Mouse (Mus musculus): ENCODE data around the gene Elfn1. TPM values are rescaled to one million over a fixed set of nuclear protein-coding genes. Genes with fewer than 3 reads are reported as not detected.

Elfn1 gene
- polyA plus RNA-seq, 1 experiment from 2014 or later = 0.03 TPM

DNA sequence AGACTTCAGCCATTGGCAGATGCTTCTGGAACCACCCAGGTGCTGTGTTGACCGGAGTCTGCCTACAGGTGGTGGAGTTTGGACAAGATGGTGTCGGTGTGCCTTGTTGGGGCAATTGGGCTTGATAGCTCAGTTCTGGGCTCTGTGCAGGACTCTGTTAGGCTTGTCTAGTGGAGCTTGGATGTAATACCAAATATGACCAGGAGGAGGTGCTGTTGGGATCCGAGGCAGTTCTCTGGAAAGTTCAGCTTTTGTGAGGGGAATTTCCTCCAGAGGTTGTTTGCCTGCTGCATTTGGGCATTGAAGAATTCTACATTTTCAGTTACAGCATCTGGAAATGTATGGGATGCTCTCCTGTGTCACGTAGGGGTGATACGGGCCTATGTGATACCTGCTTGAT is 39.7 kb downstream of the Elfn1 start:
- no peaks in the 10 kb centered on the region for H3K36me3 ChIP-seq
- H3K4me1 ChIP-seq (replicated peaks) = no peaks in the 10 kb centered on the region
- no peaks in the 10 kb centered on the region for H3K9me3 ChIP-seq (replicated peaks)
- H3K4me3 ChIP-seq (replicated peaks) = no peak overlapping the region
- no peak overlapping the region for H3K9ac ChIP-seq
- 0 out of 2 replicates have a peak, but pooled peaks cover 2% of the 10 kb centered on the region for H3K27me3 ChIP-seq
- 74% methylated on average over 5 of the region's 5 CpGs for WGBS (ENCODE audit: insufficient replicate concordance)
- H3K4me2 ChIP-seq = no peak overlapping the region
- H3K27ac ChIP-seq = no peak overlapping the region
- DNase-seq (no peak), ATAC-seq (ENCODE audit: low read depth) (no peak)

DNA sequence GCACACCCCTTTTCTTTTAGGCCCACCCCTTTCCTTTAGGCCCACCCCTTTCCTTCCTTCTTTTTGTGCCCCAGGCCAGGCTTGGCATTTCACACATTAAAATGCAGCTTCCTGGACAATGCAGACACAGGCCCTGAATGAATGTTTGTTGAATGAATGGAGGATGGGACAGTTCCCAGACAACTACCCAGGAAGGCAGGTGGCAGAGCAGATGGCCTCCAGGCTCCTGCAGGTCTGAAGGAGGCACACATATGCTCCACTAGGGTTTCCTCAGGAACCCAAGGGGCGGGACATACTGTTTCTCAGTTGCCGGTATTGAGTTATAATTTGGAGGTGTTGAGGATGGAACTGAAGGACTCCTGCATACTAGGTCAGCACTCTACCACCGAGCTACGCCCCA is 40.8 kb downstream of the Elfn1 start:
- H3K27ac ChIP-seq = no peak overlapping the region
- H3K36me3 ChIP-seq = no peaks in the 10 kb centered on the region
- no peaks in the 10 kb centered on the region for H3K9me3 ChIP-seq (replicated peaks)
- ATAC-seq (ENCODE audit: low read depth) (no peak), DNase-seq (no peak)
- H3K4me3 ChIP-seq (replicated peaks) = no peak overlapping the region
- 0 out of 2 replicates have a peak, but pooled peaks cover 2% of the 10 kb centered on the region for H3K27me3 ChIP-seq
- no peak overlapping the region for H3K4me2 ChIP-seq
- H3K9ac ChIP-seq = no peak overlapping the region
- no peaks in the 10 kb centered on the region for H3K4me1 ChIP-seq (replicated peaks)
- WGBS (ENCODE audit: insufficient replicate concordance) = 60% methylated on average over 4 of the region's 4 CpGs

GRCm38 (mm10) chr5:139949363-139949762 is 41.6 kb downstream of the Elfn1 start:
- 57% methylated on average over 8 of the region's 8 CpGs for WGBS (ENCODE audit: insufficient replicate concordance)
- 0 out of 2 replicates have a peak, but pooled peaks cover 2% of the 10 kb centered on the region for H3K27me3 ChIP-seq
- ATAC-seq (ENCODE audit: low read depth) (no peak), DNase-seq (no peak)
- H3K27ac ChIP-seq = no peak overlapping the region
- H3K36me3 ChIP-seq = no peaks in the 10 kb centered on the region
- H3K9ac ChIP-seq = no peak overlapping the region
- no peaks in the 10 kb centered on the region for H3K9me3 ChIP-seq (replicated peaks)
- H3K4me3 ChIP-seq (replicated peaks) = no peak overlapping the region
- no peaks in the 10 kb centered on the region for H3K4me1 ChIP-seq (replicated peaks)
- H3K4me2 ChIP-seq = no peak overlapping the region

DNA sequence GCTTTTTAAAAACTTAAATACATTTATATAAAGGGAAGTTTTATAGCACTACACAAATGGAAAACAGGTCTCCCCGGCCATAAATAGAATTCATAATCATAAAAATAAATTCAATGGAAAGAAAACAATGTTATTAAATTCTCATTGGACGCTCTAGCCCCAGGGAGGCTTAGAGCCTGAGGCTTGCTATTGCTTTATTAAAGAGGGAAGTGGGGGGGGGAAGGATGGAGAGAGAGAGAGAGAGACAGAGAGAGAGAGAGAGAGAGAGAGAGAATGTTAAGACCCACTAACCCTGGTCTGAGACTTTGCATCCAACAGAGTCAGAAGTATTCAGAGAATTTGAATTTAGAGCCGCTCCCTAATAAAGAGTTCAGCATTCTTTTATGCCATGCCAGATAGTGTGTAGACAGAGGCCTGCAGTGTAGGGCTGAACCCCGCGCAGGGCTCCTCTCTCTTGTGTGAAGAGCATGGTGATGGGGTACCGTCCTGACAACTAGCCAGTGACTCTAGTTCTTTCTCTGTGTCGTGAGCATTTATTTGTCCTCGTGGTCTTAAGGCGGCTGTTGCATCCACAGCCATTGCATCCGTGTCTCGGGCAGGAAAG is 42.3 kb downstream of the Elfn1 start:
- 66% methylated on average over 11 of the region's 11 CpGs for WGBS (ENCODE audit: insufficient replicate concordance)
- 0 out of 2 replicates have a peak, but pooled peaks cover 2% of the 10 kb centered on the region for H3K27me3 ChIP-seq

DNA sequence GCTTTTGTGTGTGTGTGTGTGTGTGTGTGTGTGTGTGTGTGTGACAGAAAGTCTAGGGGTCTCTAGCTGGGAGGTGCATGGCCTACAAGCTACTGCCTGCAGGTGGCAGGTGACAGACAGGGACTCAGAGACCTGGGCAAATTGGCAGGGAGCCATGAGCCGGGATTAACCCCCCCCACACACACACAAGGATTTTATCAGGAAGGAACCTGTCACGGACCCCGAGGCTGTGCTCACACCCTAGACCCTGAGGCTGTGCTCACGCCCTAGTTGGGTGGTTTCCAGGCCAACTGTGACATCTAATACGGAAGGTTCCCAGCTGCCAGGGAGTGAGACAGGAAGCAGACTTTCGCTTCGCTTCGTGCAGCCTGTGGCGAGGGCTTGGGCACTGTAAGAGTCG is 49.1 kb downstream of the Elfn1 start:
- WGBS (ENCODE audit: insufficient replicate concordance) = 40% methylated on average over 10 of the region's 10 CpGs
- no peaks in the 10 kb centered on the region for H3K36me3 ChIP-seq
- ATAC-seq (ENCODE audit: low read depth) (no peak), DNase-seq (no peak)
- H3K4me1 ChIP-seq (replicated peaks) = no peaks in the 10 kb centered on the region
- H3K27ac ChIP-seq = no peak overlapping the region
- no peaks in the 10 kb centered on the region for H3K27me3 ChIP-seq
- H3K4me3 ChIP-seq (replicated peaks) = no peak overlapping the region
- H3K9ac ChIP-seq = no peak overlapping the region
- H3K9me3 ChIP-seq (replicated peaks) = no peaks in the 10 kb centered on the region
- H3K4me2 ChIP-seq = no peak overlapping the region

More for the DNA sequence above, 42.3 kb downstream of the Elfn1 start:
- H3K9ac ChIP-seq = no peak overlapping the region
- ATAC-seq (ENCODE audit: low read depth) = no peak
- H3K36me3 ChIP-seq = no peaks in the 10 kb centered on the region
- no peaks in the 10 kb centered on the region for H3K9me3 ChIP-seq (replicated peaks)
- no peak overlapping the region for H3K27ac ChIP-seq
- DNase-seq = no peak
- no peaks in the 10 kb centered on the region for H3K4me1 ChIP-seq (replicated peaks)
- no peak overlapping the region for H3K4me2 ChIP-seq
- H3K4me3 ChIP-seq (replicated peaks) = no peak overlapping the region

DNA sequence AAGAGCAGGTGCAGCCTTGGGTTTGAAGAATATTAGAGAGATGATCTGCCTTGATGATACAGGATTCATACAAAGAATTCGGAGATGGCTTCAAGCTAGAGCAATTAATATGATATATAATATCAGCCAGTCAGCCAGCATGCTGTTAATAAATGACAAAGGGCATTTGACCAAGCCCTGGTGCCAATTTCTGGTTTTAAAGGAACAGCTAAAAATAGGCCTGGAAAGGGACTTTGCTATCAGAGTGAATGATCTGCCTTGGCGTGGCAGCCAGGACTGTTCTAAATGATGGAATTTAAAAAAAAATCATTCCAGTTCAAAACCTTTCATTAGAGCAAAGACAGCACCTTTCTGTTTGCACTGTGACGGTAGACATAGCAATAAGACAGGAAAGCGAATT is 52.0 kb downstream of the Elfn1 start:
- Histone ChIP-seq H3K27ac (no peak overlapping the region), H3K9me3 (replicated peaks) (no peaks in the 10 kb centered on the region), H3K9ac (no peak overlapping the region), H3K4me3 (replicated peaks) (no peak overlapping the region), H3K27me3 (no peaks in the 10 kb centered on the region), H3K36me3 (no peaks in the 10 kb centered on the region), H3K4me2 (no peak overlapping the region), H3K4me1 (replicated peaks) (no peaks in the 10 kb centered on the region)
- WGBS (ENCODE audit: insufficient replicate concordance) = 67% methylated on average over 4 of the region's 4 CpGs
- DNase-seq = no peak
- no peak for ATAC-seq (ENCODE audit: low read depth)

DNA sequence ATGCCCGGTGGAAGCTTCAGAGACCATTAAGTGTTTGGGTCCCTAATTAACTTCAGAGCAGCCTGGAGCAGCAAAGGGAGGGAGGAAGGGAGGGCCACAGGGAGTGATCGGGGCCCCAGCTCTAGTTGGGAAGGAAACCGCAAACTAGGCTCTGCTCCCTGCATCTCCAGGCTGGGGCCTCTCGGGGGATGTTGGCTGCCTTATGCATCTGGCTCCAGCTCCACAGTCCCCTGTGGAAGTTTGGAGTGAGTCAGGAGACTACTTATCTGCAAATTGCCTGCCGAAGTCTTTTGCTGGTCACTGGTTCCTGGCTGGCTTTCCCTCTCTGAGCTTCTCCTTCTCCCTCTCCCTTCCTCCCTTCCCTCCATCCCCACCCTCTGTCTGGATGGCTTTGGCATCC is 56.6 kb downstream of the Elfn1 start:
- Histone ChIP-seq H3K9ac (no peak overlapping the region), H3K36me3 (no peaks in the 10 kb centered on the region), H3K27ac (no peak overlapping the region), H3K4me2 (no peak overlapping the region), H3K9me3 (replicated peaks) (no peaks in the 10 kb centered on the region), H3K4me1 (replicated peaks) (no peaks in the 10 kb centered on the region), H3K4me3 (replicated peaks) (no peak overlapping the region), H3K27me3 (no peaks in the 10 kb centered on the region)
- DNase-seq (no peak), ATAC-seq (ENCODE audit: low read depth) (no peak)
- 46% methylated on average over 5 of the region's 5 CpGs for WGBS (ENCODE audit: insufficient replicate concordance)

DNA sequence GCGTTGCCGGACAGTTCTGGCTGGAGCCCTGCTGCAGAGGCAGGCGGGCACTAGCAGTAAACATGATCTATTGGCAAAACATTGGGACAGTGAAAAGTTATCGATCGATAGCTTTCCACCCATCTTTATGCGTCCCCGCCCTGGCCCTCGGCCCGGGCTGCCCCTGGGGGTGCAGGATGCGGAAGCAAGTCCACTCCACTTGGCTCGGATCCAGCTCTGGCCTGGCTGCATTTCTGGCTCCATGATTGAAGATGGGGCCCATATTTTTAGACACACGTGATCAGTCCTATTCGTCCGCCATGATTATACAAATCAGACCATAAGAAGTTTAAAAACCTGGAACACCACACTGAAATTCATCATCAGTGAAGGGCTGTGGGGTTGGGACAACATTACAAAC is 57.9 kb downstream of the Elfn1 start:
- H3K4me3 ChIP-seq (replicated peaks) = no peak overlapping the region
- 77% methylated on average over 14 of the region's 14 CpGs for WGBS (ENCODE audit: insufficient replicate concordance)

DNA sequence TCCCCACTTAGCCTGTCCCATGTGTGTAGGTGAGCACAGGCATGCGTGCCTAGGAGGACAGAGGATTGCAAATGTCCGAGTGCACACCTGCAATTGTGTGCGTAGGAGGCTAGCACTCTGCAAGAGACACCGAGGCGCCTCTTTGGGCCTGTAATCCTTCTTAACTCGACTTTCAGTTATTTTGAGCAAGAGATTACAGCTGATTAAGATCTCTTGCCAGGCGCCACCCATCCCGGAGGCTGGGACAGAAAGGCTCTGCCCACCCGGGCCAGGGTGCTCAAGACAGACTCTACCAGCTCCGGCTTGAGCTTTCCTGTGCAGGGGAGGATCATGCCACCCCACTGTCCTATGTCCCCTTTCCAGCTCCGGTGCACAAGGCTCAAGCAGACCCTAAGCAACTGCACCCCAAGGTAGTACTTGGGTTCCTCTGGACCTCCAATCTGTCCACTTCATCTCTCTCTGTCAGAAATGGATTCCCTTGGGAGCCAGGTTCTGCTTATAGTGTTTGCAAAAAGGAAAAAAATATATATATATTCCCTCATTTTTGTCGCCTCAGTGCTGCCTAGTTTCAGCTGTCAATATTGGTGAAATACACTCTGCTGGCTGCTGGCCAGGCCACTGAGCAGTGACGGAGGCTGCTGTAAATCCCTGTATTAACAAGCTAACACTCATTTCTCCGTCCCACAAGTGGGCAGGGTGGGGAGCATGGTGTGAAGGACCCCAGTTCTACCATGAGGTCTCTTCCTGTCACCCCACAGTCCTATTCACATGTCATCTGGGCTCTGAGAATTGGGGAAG is 61.6 kb downstream of the Elfn1 start:
- 66% methylated on average over 14 of the region's 14 CpGs for WGBS (ENCODE audit: insufficient replicate concordance)
- peaks cover 17% of the 10 kb centered on the region; the same call in 1 of the 2 replicates for H3K27me3 ChIP-seq

More for the DNA sequence above, 57.9 kb downstream of the Elfn1 start:
- H3K27ac ChIP-seq = no peak overlapping the region
- no peaks in the 10 kb centered on the region for H3K36me3 ChIP-seq
- no peaks in the 10 kb centered on the region for H3K27me3 ChIP-seq
- H3K4me2 ChIP-seq = no peak overlapping the region
- H3K4me1 ChIP-seq (replicated peaks) = no peaks in the 10 kb centered on the region
- H3K9me3 ChIP-seq (replicated peaks) = no peaks in the 10 kb centered on the region
- DNase-seq = no peak
- ATAC-seq (ENCODE audit: low read depth) = no peak
- no peak overlapping the region for H3K9ac ChIP-seq

GRCm38 (mm10) chr5:139970186-139970631 is 62.5 kb downstream of the Elfn1 start:
- DNase-seq = no peak
- Histone ChIP-seq H3K4me3 (replicated peaks) (no peak overlapping the region), H3K27me3 (peaks cover 17% of the 10 kb centered on the region; the same call in 1 of the 2 replicates), H3K9me3 (replicated peaks) (no peaks in the 10 kb centered on the region), H3K4me2 (no peak overlapping the region), H3K36me3 (no peaks in the 10 kb centered on the region), H3K4me1 (replicated peaks) (no peaks in the 10 kb centered on the region), H3K9ac (no peak overlapping the region), H3K27ac (no peak overlapping the region)
- WGBS (ENCODE audit: insufficient replicate concordance) = 55% methylated on average over 12 of the region's 12 CpGs
- no peak for ATAC-seq (ENCODE audit: low read depth)

More for the DNA sequence above, 61.6 kb downstream of the Elfn1 start:
- Histone ChIP-seq H3K9ac (no peak overlapping the region), H3K27ac (no peak overlapping the region), H3K4me2 (no peak overlapping the region), H3K4me1 (replicated peaks) (no peaks in the 10 kb centered on the region), H3K4me3 (replicated peaks) (no peak overlapping the region), H3K9me3 (replicated peaks) (no peaks in the 10 kb centered on the region), H3K36me3 (no peaks in the 10 kb centered on the region)
- DNase-seq (no peak), ATAC-seq (ENCODE audit: low read depth) (no peak)

DNA sequence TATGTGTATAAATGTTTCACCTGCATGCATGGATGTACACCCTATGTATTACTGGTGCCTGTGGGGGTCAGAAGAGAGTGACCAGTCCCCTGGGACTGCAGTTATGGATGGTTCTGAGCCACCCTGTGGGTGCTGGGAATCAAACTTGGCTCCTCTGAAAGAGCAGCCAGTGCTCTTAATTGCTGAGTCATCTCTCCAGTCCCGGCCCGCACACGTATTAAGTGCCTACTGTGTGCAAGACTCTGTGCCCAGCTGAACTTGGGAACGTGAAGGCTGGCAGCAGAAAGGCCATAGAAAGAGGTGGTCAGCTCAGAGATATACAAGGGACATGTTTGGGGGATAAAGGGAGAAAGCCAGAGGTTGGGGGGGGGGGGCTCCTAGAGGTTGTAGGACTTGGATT is 68.8 kb downstream of the Elfn1 start:
- WGBS (ENCODE audit: insufficient replicate concordance) = 54% methylated on average over 4 of the region's 4 CpGs
- H3K4me2 ChIP-seq = no peak overlapping the region
- H3K9me3 ChIP-seq (replicated peaks) = no peaks in the 10 kb centered on the region
- H3K4me1 ChIP-seq (replicated peaks) = no peaks in the 10 kb centered on the region
- DNase-seq (no peak), ATAC-seq (ENCODE audit: low read depth) (no peak)
- no peak overlapping the region for H3K27ac ChIP-seq
- H3K36me3 ChIP-seq = no peaks in the 10 kb centered on the region
- no peak overlapping the region for H3K9ac ChIP-seq
- H3K4me3 ChIP-seq (replicated peaks) = no peak overlapping the region
- peaks cover 27% of the 10 kb centered on the region for H3K27me3 ChIP-seq
